Mouse (Mus musculus): ENCODE results near the gene Gls. TPM values are rescaled to one million over a fixed set of nuclear protein-coding genes. Genes with fewer than 3 reads are reported as not detected.

Gls gene
- total RNA-seq, 2 experiments from 2014 or later, result 86.3 to 94.6 TPM

- no peak for DNase-seq
- intact Hi-C loops (cut with DNase I), result no loop called here
Measured at GRCm38 (mm10) chr1:52251038-52251735, 18.2 kb upstream of the Gls start.

GRCm38 (mm10) chr1:52248899-52249556 lies 16.0 kb upstream of the Gls start:
- intact Hi-C loops (cut with DNase I), result no loop called here
- DNase-seq, result no peak

GRCm38 (mm10) chr1:52242270-52242669 lies 9.2 kb upstream of the Gls start:
- no peak for DNase-seq
- intact Hi-C loops (cut with DNase I), result no loop called here

GRCm38 (mm10) chr1:52232766-52233140 lies 279 bp downstream of the Gls start:
- intact Hi-C loops (cut with DNase I), result loop anchor here (2.0 to 5.0 kb wide), 3 partner anchors 34 to 65 kb away; no protein-coding TSS in a partner anchor
- no peak for DNase-seq

- intact Hi-C loops (cut with DNase I), result loop anchor here (2.0 to 5.0 kb wide), 3 partner anchors 35 to 65 kb away; no protein-coding TSS in a partner anchor
- DNase-seq, result peak; percentile 69 to 71
Measured at GRCm38 (mm10) chr1:52231939-52232765, 880 bp downstream of the Gls start.

- intact Hi-C loops (cut with DNase I), result loop anchor here (5.0 kb wide), 2 partner anchors 43 to 63 kb away; no protein-coding TSS in a partner anchor
Measured at GRCm38 (mm10) chr1:52230404-52230803, 2.6 kb downstream of the Gls start.

GRCm38 (mm10) chr1:52228178-52228577 lies 4.9 kb downstream of the Gls start:
- intact Hi-C loops (cut with DNase I), result no loop called here

More at GRCm38 (mm10) chr1:52230404-52230803, 2.6 kb downstream of the Gls start:
- no peak for DNase-seq

GRCm38 (mm10) chr1:52226416-52226815 lies 6.6 kb downstream of the Gls start:
- intact Hi-C loops (cut with DNase I), result no loop called here
- DNase-seq, result no peak

More at GRCm38 (mm10) chr1:52228178-52228577, 4.9 kb downstream of the Gls start:
- no peak for DNase-seq

GRCm38 (mm10) chr1:52216766-52217165 lies 16.3 kb downstream of the Gls start:
- no peak for DNase-seq
- intact Hi-C loops (cut with DNase I), result loop anchor here (5.0 kb wide), 1 partner anchor 69 kb away; no protein-coding TSS in a partner anchor

GRCm38 (mm10) chr1:52182992-52183391 lies 50.0 kb downstream of the Gls start:
- DNase-seq, result no peak
- intact Hi-C loops (cut with DNase I), result no loop called here

GRCm38 (mm10) chr1:52181994-52182393 lies 51.0 kb downstream of the Gls start:
- intact Hi-C loops (cut with DNase I), result no loop called here
- DNase-seq, result no peak

GRCm38 (mm10) chr1:52179939-52180568 lies 53.0 kb downstream of the Gls start:
- intact Hi-C loops (cut with DNase I), result no loop called here
- no peak for DNase-seq

- DNase-seq, result no peak
- intact Hi-C loops (cut with DNase I), result no loop called here
Measured at GRCm38 (mm10) chr1:52176999-52177398, 56.0 kb downstream of the Gls start.

GRCm38 (mm10) chr1:52175983-52176382 lies 57.0 kb downstream of the Gls start:
- intact Hi-C loops (cut with DNase I), result no loop called here
- DNase-seq, result no peak

GRCm38 (mm10) chr1:52175321-52175720 lies 57.7 kb downstream of the Gls start:
- intact Hi-C loops (cut with DNase I), result no loop called here
- no peak for DNase-seq

- no peak for DNase-seq
- intact Hi-C loops (cut with DNase I), result no loop called here
Measured at GRCm38 (mm10) chr1:52171271-52171670, 61.8 kb downstream of the Gls start.

- DNase-seq, result no peak
Measured at GRCm38 (mm10) chr1:52170747-52171146, 62.3 kb downstream of the Gls start.

GRCm38 (mm10) chr1:52170057-52170456 lies 63.0 kb downstream of the Gls start:
- intact Hi-C loops (cut with DNase I), result no loop called here
- DNase-seq, result peak in 1 of 2 experiments; percentile 57

More at GRCm38 (mm10) chr1:52170747-52171146, 62.3 kb downstream of the Gls start:
- intact Hi-C loops (cut with DNase I), result no loop called here

GRCm38 (mm10) chr1:52166652-52167220 lies 66.3 kb downstream of the Gls start:
- peak; percentile 38 to 43 for DNase-seq
- intact Hi-C loops (cut with DNase I), result loop anchor here (5.0 kb wide), 1 partner anchor 66 kb away; the partner anchor contains the start of gene Gls

Measured in heart, postnatal 14 days (tissue).